Mouse (Mus musculus) myocyte (in vitro differentiated cells): ENCODE measurements around the gene Nckap1. TPM values are rescaled to one million over a fixed set of nuclear protein-coding genes. Genes with fewer than 3 reads are reported as not detected.
"Not testable (repeated sequence)": the region's sequence is repeated elsewhere in the genome, so short reads cannot be mapped to it uniquely, and the experiment has no call there.

ENCODE experiments used
- H3K27me3 ChIP-seq: one replicate; pipeline ENCODE4 v1.6.1; 2011; ENCODE audit not compliant: control insufficient read depth, insufficient read depth, insufficient read length
- H3K36me3 ChIP-seq: one replicate; pipeline ENCODE4 v1.6.1; 2011; ENCODE audit not compliant: control insufficient read depth, insufficient read depth
- H3K4me2 ChIP-seq: one replicate; pipeline ENCODE4 v1.6.1; 2011; ENCODE audit warnings: low read depth, control low read depth
- H3K4me3 ChIP-seq: one replicate; pipeline ENCODE4 v1.5.1; 2011; ENCODE audit warnings: mild to moderate bottlenecking, control low read depth, moderate library complexity
- H3K79me2 ChIP-seq: one replicate; pipeline ENCODE4 v1.6.1; 2011; ENCODE audit not compliant: control insufficient read depth, insufficient read depth
- H3ac ChIP-seq: one replicate; pipeline ENCODE4 v1.6.1; 2011; ENCODE audit not compliant: control insufficient read depth, insufficient read length
- CEBPB ChIP-seq: IDR thresholded peaks from 2 replicates; pipeline ENCODE4 v1.6.1; 2011; ENCODE audit warnings: mild to moderate bottlenecking, moderate library complexity; ENCODE audit not compliant: poor library complexity, insufficient read depth, severe bottlenecking
- E2F4 ChIP-seq: IDR thresholded peaks from one replicate; pipeline ENCODE4 v1.6.1; 2011; ENCODE audit warnings: mild to moderate bottlenecking, control low read depth, moderate library complexity; ENCODE audit not compliant: insufficient read depth
- MAX ChIP-seq: IDR thresholded peaks from one replicate; pipeline ENCODE4 v1.6.1; 2011; ENCODE audit warnings: low read depth, mild to moderate bottlenecking, control low read depth
- MYOD1 ChIP-seq, 3 experiments: IDR thresholded peaks; one replicate each; pipeline ENCODE4 v1.6.1; 2011; ENCODE audit warnings: control low read depth in 2 of 3, low read depth in 2 of 3, mild to moderate bottlenecking in 2 of 3, moderate library complexity in 1 of 3; ENCODE audit not compliant: insufficient read length in 2 of 3, control insufficient read depth in 1 of 3
- MYOG ChIP-seq, 3 experiments: IDR thresholded peaks; one replicate each; pipeline ENCODE4 v1.6.1; 2011; ENCODE audit warnings: control low read depth in 2 of 3, low read depth in 2 of 3, mild to moderate bottlenecking in 2 of 3; ENCODE audit not compliant: insufficient read length in 2 of 3, control insufficient read depth in 1 of 3, insufficient read depth in 1 of 3
- POLR2A ChIP-seq: IDR thresholded peaks from one replicate; pipeline ENCODE4 v1.6.1; 2011; ENCODE audit warnings: low read depth, mild to moderate bottlenecking, control low read depth, moderate library complexity; ENCODE audit not compliant: insufficient read length
- POLR2AphosphoS2 ChIP-seq: IDR thresholded peaks from one replicate; pipeline ENCODE4 v1.6.1; 2011; ENCODE audit warnings: low read depth, control low read depth; ENCODE audit not compliant: insufficient read length
- REST ChIP-seq: IDR thresholded peaks from one replicate; pipeline ENCODE4 v1.6.1; 2011; ENCODE audit warnings: mild to moderate bottlenecking, control low read depth, moderate library complexity; ENCODE audit not compliant: insufficient read depth, insufficient read length
- SRF ChIP-seq: IDR thresholded peaks from one replicate; pipeline ENCODE4 v1.6.1; 2011; ENCODE audit warnings: low read depth; ENCODE audit not compliant: control insufficient read depth, insufficient read length
- TCF12 ChIP-seq: IDR thresholded peaks from one replicate; pipeline ENCODE4 v1.6.1; 2011; ENCODE audit warnings: mild to moderate bottlenecking, control low read depth; ENCODE audit not compliant: poor library complexity, insufficient read depth, severe bottlenecking
- TCF3 ChIP-seq: IDR thresholded peaks from one replicate; pipeline ENCODE4 v1.6.1; 2011; ENCODE audit warnings: low read depth, control low read depth; ENCODE audit not compliant: insufficient read length
- USF1 ChIP-seq: IDR thresholded peaks from one replicate; pipeline ENCODE4 v1.6.1; 2011; ENCODE audit warnings: low read depth, mild to moderate bottlenecking, control low read depth, moderate library complexity
- polyA plus RNA-seq: library from polyadenylated mRNA; unstranded; fragments of >200 nt; fragmentation: generic; extraction: Trizol; gene quantifications from one replicate; pipeline ENCODE4 v1.2.1, GENCODE M21; 2012; ENCODE audit warnings: missing spikeins

Gene Nckap1
- polyA plus RNA-seq, 1 experiment = 34.8 TPM

- H3K27me3 ChIP-seq = no peaks in the 10 kb centered on the region
- no peak overlapping the region for H3ac ChIP-seq
- H3K4me2 ChIP-seq = no peak overlapping the region
- H3K36me3 ChIP-seq = peaks cover 63% of the 10 kb centered on the region
- TF ChIP-seq USF1 = no peak
- TF ChIP-seq REST = no peak
- TF ChIP-seq MYOD1 (IDR thresholded peaks at IDR 0.05; ENCODE audit: control insufficient read depth in 1 of 3, insufficient read length in 2 of 3, low read depth in 2 of 3) = no peak
- no peak for TF ChIP-seq POLR2A
- no peak for TF ChIP-seq MAX
- no peaks in the 10 kb centered on the region for H3K79me2 ChIP-seq
- H3K4me3 ChIP-seq = no peak overlapping the region
Measured at GRCm38 (mm10) chr2:80524275-80524674, 56.9 kb downstream of the Nckap1 start.

GRCm38 (mm10) chr2:80506051-80506802 lies 75.0 kb downstream of the Nckap1 start:
- Histone ChIP-seq H3ac (no peak overlapping the region), H3K4me3 (no peak overlapping the region), H3K4me2 (no peak overlapping the region), H3K79me2 (no peaks in the 10 kb centered on the region), H3K27me3 (no peaks in the 10 kb centered on the region), H3K36me3 (peaks cover 63% of the 10 kb centered on the region)
- TF ChIP-seq MYOG (IDR thresholded peaks at IDR 0.05; ENCODE audit: control insufficient read depth in 1 of 3, insufficient read depth in 1 of 3, insufficient read length in 2 of 3, low read depth in 2 of 3) = no peak

- H3ac ChIP-seq = no peak overlapping the region
- peaks cover 54% of the 10 kb centered on the region for H3K36me3 ChIP-seq
- TF ChIP-seq MYOG (IDR thresholded peaks at IDR 0.05; ENCODE audit: control insufficient read depth in 1 of 3, insufficient read depth in 1 of 3, insufficient read length in 2 of 3, low read depth in 2 of 3) (no peak), USF1 (no peak), SRF (no peak), POLR2A (no peak), E2F4 (no peak), REST (no peak), POLR2AphosphoS2 (no peak), MYOD1 (IDR thresholded peaks at IDR 0.05; ENCODE audit: control insufficient read depth in 1 of 3, insufficient read length in 2 of 3, low read depth in 2 of 3) (no peak), TCF3 (no peak), CEBPB (no peak), MAX (no peak), TCF12 (no peak)
- H3K27me3 ChIP-seq = no peaks in the 10 kb centered on the region
- no peaks in the 10 kb centered on the region for H3K79me2 ChIP-seq
- no peak overlapping the region for H3K4me2 ChIP-seq
- no peak overlapping the region for H3K4me3 ChIP-seq
Measured at GRCm38 (mm10) chr2:80502132-80502531, 79.0 kb downstream of the Nckap1 start.

- not testable (repeated sequence) for H3K79me2 ChIP-seq, H3ac ChIP-seq, H3K27me3 ChIP-seq, H3K4me2 ChIP-seq, H3K36me3 ChIP-seq, H3K4me3 ChIP-seq
Measured at GRCm38 (mm10) chr2:80495304-80495703, 85.9 kb downstream of the Nckap1 start.

GRCm38 (mm10) chr2:80486851-80487250 lies 94.3 kb downstream of the Nckap1 start:
- Histone ChIP-seq H3K36me3 (no peaks in the 10 kb centered on the region), H3K79me2 (no peaks in the 10 kb centered on the region), H3K4me2 (peak overlapping the region; percentile 20), H3K27me3 (no peaks in the 10 kb centered on the region), H3ac (no peak overlapping the region), H3K4me3 (no peak overlapping the region)
- peak; percentile 82 for TF ChIP-seq CEBPB
- TF ChIP-seq MYOG (IDR thresholded peaks at IDR 0.05; ENCODE audit: control insufficient read depth in 1 of 3, insufficient read depth in 1 of 3, insufficient read length in 2 of 3, low read depth in 2 of 3) = no peak

GRCm38 (mm10) chr2:80484951-80485350 lies 96.2 kb downstream of the Nckap1 start:
- peaks cover 5% of the 10 kb centered on the region for H3K27me3 ChIP-seq
- TF ChIP-seq MYOD1 (IDR thresholded peaks at IDR 0.05; ENCODE audit: control insufficient read depth in 1 of 3, insufficient read length in 2 of 3, low read depth in 2 of 3) (no peak), POLR2AphosphoS2 (no peak), POLR2A (no peak), SRF (no peak), E2F4 (no peak), MAX (no peak), TCF3 (no peak), CEBPB (no peak), MYOG (IDR thresholded peaks at IDR 0.05; ENCODE audit: control insufficient read depth in 1 of 3, insufficient read depth in 1 of 3, insufficient read length in 2 of 3, low read depth in 2 of 3) (no peak), REST (no peak), USF1 (no peak), TCF12 (no peak)
- no peaks in the 10 kb centered on the region for H3K79me2 ChIP-seq
- H3ac ChIP-seq = no peak overlapping the region
- H3K4me2 ChIP-seq = no peak overlapping the region
- no peak overlapping the region for H3K4me3 ChIP-seq
- H3K36me3 ChIP-seq = no peaks in the 10 kb centered on the region
